Mouse (Mus musculus) forebrain, embryonic 12.5 days (tissue): ENCODE data around the gene Pla2g4d. TPM values are rescaled to one million over a fixed set of nuclear protein-coding genes. Genes with fewer than 3 reads are reported as not detected.

Source experiments
- polyA plus RNA-seq: library from polyadenylated mRNA; unstranded; fragments of >200 nt; fragmentation: Nextera tagmentation; extraction: Ambion mirVana; gene quantifications from 2 replicates; pipeline ENCODE4 v1.2.1, GENCODE M21; 2016

Pla2g4d gene
- polyA plus RNA-seq, 1 experiment from 2014 or later: not detected

Other genes starting within 250 kb of the Pla2g4d start
- gene Ehd4, start 134.6 kb downstream of the Pla2g4d start, polyA plus RNA-seq: 9.9 and 14.4 TPM in 2 replicates
- 0.08 and 0.14 TPM in 2 replicates for gene Pla2g4e, start 43.9 kb downstream of the Pla2g4d start, polyA plus RNA-seq
- not detected in 2 replicates for gene Pla2g4f, start 25.0 kb upstream of the Pla2g4d start, polyA plus RNA-seq
- 39.6 and 43.0 TPM in 2 replicates for gene Vps39, start 63.9 kb upstream of the Pla2g4d start, polyA plus RNA-seq
- gene Ganc, start 114.7 kb upstream of the Pla2g4d start, polyA plus RNA-seq: 8.6 and 10.5 TPM in 2 replicates
- gene Tmem87a, start 114.9 kb upstream of the Pla2g4d start, polyA plus RNA-seq: 6.4 and 10.2 TPM in 2 replicates
- gene Capn3, start 166.8 kb upstream of the Pla2g4d start, polyA plus RNA-seq: 1.6 and 1.9 TPM in 2 replicates